20 mouse cellular contexts compared by ENCODE assay signal in genomic region chr6:50969997-50970396, GRCm38 (mm10).
DNase-seq lines count a peak whose midpoint lies in the region; ATAC-seq and TF ChIP-seq lines count a peak whose summit lies in the region.
"Had no signal": no experiment of that assay in that cellular context is flagged by ENCODE, and none has a peak within 500 bp of the region (broad histone marks: within the 10 kb centered on the region; RNA-seq: fewer than 3 reads in every experiment).

No protein-coding gene starts in this region.

- no peak for DNase-seq in heart, adult 18-20 months
- peak; percentile 87 for DNase-seq in kidney, postnatal 0 days (ENCODE audit: low spot score)
- DNase-seq in kidney, postnatal 10 days: no peak
- no peak for DNase-seq in layer of hippocampus, postnatal 10 days (ENCODE audit: low spot score in 2 of 2)
- DNase-seq: adrenal gland, postnatal 10 days; B cell, adult 2 months; cerebellum, adult 11 months; cerebellum, postnatal 14 days; left cerebral cortex, postnatal 4 days; lung, postnatal 10 days; right cerebral cortex, postnatal 25 days; thymus, postnatal 4 days had no signal

- TF ChIP-seq CTCF in kidney, postnatal 0 days (IDR thresholded peaks at IDR 0.05; ENCODE audit: low read depth): no peak

- H3K4me2 ChIP-seq in heart, embryonic 12.5 days: no peak overlapping the region
- H3K4me2 ChIP-seq in kidney, postnatal 0 days (ENCODE audit: low read length): peak overlapping the region; percentile 27; the same call in 1 of the 2 replicates
- H3K4me2 ChIP-seq in embryonic facial prominence, embryonic 13.5 days: no peak overlapping the region
- H3K4me2 ChIP-seq in limb, embryonic 15.5 days: no peak overlapping the region
- H3K4me2 ChIP-seq: hindbrain, embryonic 14.5 days; intestine, embryonic 15.5 days; midbrain, embryonic 15.5 days had no signal

- H3K9ac ChIP-seq in heart, embryonic 12.5 days: no peak overlapping the region
- H3K9ac ChIP-seq in kidney, postnatal 0 days (ENCODE audit: low read depth, low read length): no peak overlapping the region
- H3K9ac ChIP-seq in embryonic facial prominence, embryonic 13.5 days: no peak overlapping the region
- H3K9ac ChIP-seq in limb, embryonic 15.5 days: no peak overlapping the region
- H3K9ac ChIP-seq: hindbrain, embryonic 14.5 days; intestine, embryonic 15.5 days; liver, embryonic 14.5 days; midbrain, embryonic 15.5 days had no signal

- WGBS in heart, embryonic 12.5 days: 71% methylated on average over 7 of the region's 7 CpGs
- WGBS in kidney, postnatal 0 days: 7% methylated on average over 7 of the region's 7 CpGs
- WGBS in embryonic facial prominence, embryonic 13.5 days: 76% methylated on average over 7 of the region's 7 CpGs
- WGBS in limb, embryonic 15.5 days: 18% methylated on average over 7 of the region's 7 CpGs

- 0 out of 2 replicates have a peak overlapping the region, but pooled peaks have one; percentile 0 for H3K27ac ChIP-seq in heart, embryonic 12.5 days (ENCODE audit: poor library complexity, severe bottlenecking)
- H3K27ac ChIP-seq in kidney, postnatal 0 days: no peak overlapping the region; the same call in 1 of the 2 replicates
- peak overlapping the region; percentile 71 for H3K27ac ChIP-seq in embryonic facial prominence, embryonic 13.5 days
- H3K27ac ChIP-seq in limb, embryonic 15.5 days: peak overlapping the region; percentile 60
- H3K27ac ChIP-seq: forebrain, embryonic 10.5 days; hindbrain, embryonic 14.5 days; intestine, embryonic 15.5 days; liver, embryonic 14.5 days; midbrain, embryonic 15.5 days had no signal

- peaks cover 10% of the 10 kb centered on the region for H3K4me1 ChIP-seq in heart, embryonic 12.5 days (replicated peaks)
- H3K4me1 ChIP-seq in kidney, postnatal 0 days (replicated peaks; ENCODE audit: insufficient read depth, low read length): peaks cover 15% of the 10 kb centered on the region; the same call in 1 of the 2 replicates
- H3K4me1 ChIP-seq in embryonic facial prominence, embryonic 13.5 days: peaks cover 26% of the 10 kb centered on the region
- peaks cover 26% of the 10 kb centered on the region for H3K4me1 ChIP-seq in limb, embryonic 15.5 days
- H3K4me1 ChIP-seq: midbrain, embryonic 15.5 days had no signal

- ATAC-seq in heart, embryonic 12.5 days (ENCODE audit: insufficient number of reproducible peaks, low FRiP score): no peak
- 0 out of 2 replicates have a peak, but pooled peaks have one; percentile 49 for ATAC-seq in kidney, postnatal 0 days (replicated peaks; ENCODE audit: low FRiP score, low read depth)
- ATAC-seq in embryonic facial prominence, embryonic 13.5 days (ENCODE audit: insufficient number of reproducible peaks, insufficient read depth, low FRiP score, low TSS enrichment, low read depth): no peak
- no peak for ATAC-seq in limb, embryonic 15.5 days (ENCODE audit: insufficient number of reproducible peaks, low FRiP score, low TSS enrichment, low read depth)
- ATAC-seq: intestine, embryonic 15.5 days; midbrain, embryonic 15.5 days had no signal

- H3K27me3 ChIP-seq in heart, embryonic 12.5 days (replicated peaks): no peaks in the 10 kb centered on the region
- H3K27me3 ChIP-seq in kidney, postnatal 0 days (ENCODE audit: insufficient read depth, low read length): no peaks in the 10 kb centered on the region
- no peaks in the 10 kb centered on the region for H3K27me3 ChIP-seq in embryonic facial prominence, embryonic 13.5 days
- no peaks in the 10 kb centered on the region for H3K27me3 ChIP-seq in limb, embryonic 15.5 days
- H3K27me3 ChIP-seq: intestine, embryonic 15.5 days; midbrain, embryonic 15.5 days had no signal

- H3K4me3 ChIP-seq in heart, embryonic 12.5 days: no peak overlapping the region
- H3K4me3 ChIP-seq in kidney, postnatal 0 days (replicated peaks; ENCODE audit: low read depth, low read length): no peak overlapping the region
- no peak overlapping the region for H3K4me3 ChIP-seq in embryonic facial prominence, embryonic 13.5 days
- H3K4me3 ChIP-seq in limb, embryonic 15.5 days: no peak overlapping the region
- H3K4me3 ChIP-seq: forebrain, embryonic 10.5 days; intestine, embryonic 15.5 days; midbrain, embryonic 15.5 days had no signal

- H3K9me3 ChIP-seq in heart, embryonic 12.5 days (replicated peaks): no peaks in the 10 kb centered on the region
- H3K9me3 ChIP-seq in kidney, postnatal 0 days (replicated peaks; ENCODE audit: low read length): no peaks in the 10 kb centered on the region
- no peaks in the 10 kb centered on the region for H3K9me3 ChIP-seq in embryonic facial prominence, embryonic 13.5 days
- no peaks in the 10 kb centered on the region for H3K9me3 ChIP-seq in limb, embryonic 15.5 days
- H3K9me3 ChIP-seq: forebrain, embryonic 10.5 days; intestine, embryonic 15.5 days; midbrain, embryonic 15.5 days had no signal

- no peaks in the 10 kb centered on the region for H3K36me3 ChIP-seq in heart, embryonic 12.5 days
- H3K36me3 ChIP-seq in kidney, postnatal 0 days (ENCODE audit: insufficient read depth, low read length): no peaks in the 10 kb centered on the region
- no peaks in the 10 kb centered on the region for H3K36me3 ChIP-seq in embryonic facial prominence, embryonic 13.5 days
- no peaks in the 10 kb centered on the region for H3K36me3 ChIP-seq in limb, embryonic 15.5 days
- H3K36me3 ChIP-seq: forebrain, embryonic 10.5 days; intestine, embryonic 15.5 days; midbrain, embryonic 15.5 days had no signal
